Mouse (Mus musculus) myocyte (in vitro differentiated cells): ENCODE results near the gene Pgap2.

ENCODE experiments used
- CEBPB ChIP-seq: IDR thresholded peaks from 2 replicates; pipeline ENCODE4 v1.6.1; 2011; ENCODE audit warnings: mild to moderate bottlenecking, moderate library complexity; ENCODE audit not compliant: poor library complexity, insufficient read depth, severe bottlenecking
- MYOD1 ChIP-seq, 3 experiments: IDR thresholded peaks; one replicate each; pipeline ENCODE4 v1.6.1; 2011; ENCODE audit warnings: control low read depth in 2 of 3, low read depth in 2 of 3, mild to moderate bottlenecking in 2 of 3, moderate library complexity in 1 of 3; ENCODE audit not compliant: insufficient read length in 2 of 3, control insufficient read depth in 1 of 3
- MYOG ChIP-seq, 3 experiments: IDR thresholded peaks; one replicate each; pipeline ENCODE4 v1.6.1; 2011; ENCODE audit warnings: control low read depth in 2 of 3, low read depth in 2 of 3, mild to moderate bottlenecking in 2 of 3; ENCODE audit not compliant: insufficient read length in 2 of 3, control insufficient read depth in 1 of 3, insufficient read depth in 1 of 3
- POLR2A ChIP-seq: IDR thresholded peaks from one replicate; pipeline ENCODE4 v1.6.1; 2011; ENCODE audit warnings: low read depth, mild to moderate bottlenecking, control low read depth, moderate library complexity; ENCODE audit not compliant: insufficient read length
- TCF12 ChIP-seq: IDR thresholded peaks from one replicate; pipeline ENCODE4 v1.6.1; 2011; ENCODE audit warnings: mild to moderate bottlenecking, control low read depth; ENCODE audit not compliant: poor library complexity, insufficient read depth, severe bottlenecking
- USF1 ChIP-seq: IDR thresholded peaks from one replicate; pipeline ENCODE4 v1.6.1; 2011; ENCODE audit warnings: low read depth, mild to moderate bottlenecking, control low read depth, moderate library complexity

- TF ChIP-seq POLR2A (no peak), CEBPB (no peak), TCF12 (no peak), MYOD1 (IDR thresholded peaks at IDR 0.05; ENCODE audit: control insufficient read depth in 1 of 3, insufficient read length in 2 of 3, low read depth in 2 of 3) (no peak), USF1 (no peak), MYOG (IDR thresholded peaks at IDR 0.05; ENCODE audit: control insufficient read depth in 1 of 3, insufficient read depth in 1 of 3, insufficient read length in 2 of 3, low read depth in 2 of 3) (no peak)
Measured at GRCm38 (mm10) chr7:102192356-102192755, 17.7 kb upstream of the Pgap2 start.
